Mouse (Mus musculus) midbrain, embryonic 13.5 days (tissue): Measurements from ENCODE around the gene Tnfsf15. TPM values are rescaled to one million over a fixed set of nuclear protein-coding genes. Genes with fewer than 3 reads are reported as not detected.

Experiments used
- ATAC-seq: fragments of 200-750 bp; cut with Nextera tagmentation; 2 replicates; pipeline ENCODE4 v1.8.0; 2017; ENCODE audit warnings: mild to moderate bottlenecking, moderate TSS enrichment, moderate library complexity
- H3K27ac ChIP-seq: fragments of 300-500 bp; sonication (generic); 2 replicates; pipeline ENCODE4 v1.5.1; 2015; ENCODE audit warnings: inconsistent platforms, mild to moderate bottlenecking, moderate library complexity
- H3K27me3 ChIP-seq: fragments of 300-500 bp; sonication (generic); 2 replicates; pipeline ENCODE4 v1.6.1; 2015; ENCODE audit warnings: mild to moderate bottlenecking, inconsistent platforms
- H3K36me3 ChIP-seq: fragments of 300-500 bp; sonication (generic); 2 replicates; pipeline ENCODE4 v1.6.1; 2015; ENCODE audit warnings: mild to moderate bottlenecking, inconsistent platforms
- H3K4me1 ChIP-seq: fragments of 300-500 bp; sonication (generic); replicated peaks from 2 replicates; pipeline ENCODE4 v1.6.1; 2015; ENCODE audit warnings: inconsistent platforms
- H3K4me2 ChIP-seq: fragments of 300-500 bp; sonication (generic); replicated peaks from 2 replicates; pipeline ENCODE4 v1.6.1; 2015; ENCODE audit warnings: moderate library complexity, mild to moderate bottlenecking, inconsistent platforms
- H3K4me3 ChIP-seq: fragments of 300-500 bp; sonication (generic); replicated peaks from 2 replicates; pipeline ENCODE4 v1.5.1; 2015; ENCODE audit warnings: mild to moderate bottlenecking, inconsistent platforms
- H3K9ac ChIP-seq: fragments of 300-500 bp; sonication (generic); replicated peaks from 2 replicates; pipeline ENCODE4 v1.6.1; 2015; ENCODE audit warnings: mild to moderate bottlenecking, inconsistent platforms
- H3K9me3 ChIP-seq: fragments of 300-500 bp; sonication (generic); 2 replicates; pipeline ENCODE4 v1.6.1; 2016; ENCODE audit warnings: mild to moderate bottlenecking, inconsistent platforms
- WGBS: fragments of 180-500 bp; shearing (Covaris S2); methylation state at CpG from one replicate; pipeline ENCODE4 v1.1.7; 2015; 5-methylcytosine and 5-hydroxymethylcytosine counted together
- polyA plus RNA-seq: library from polyadenylated mRNA; unstranded; fragments of >200 nt; fragmentation: Nextera tagmentation; extraction: Ambion mirVana; gene quantifications from 2 replicates; pipeline ENCODE4 v1.2.1, GENCODE M21; 2015

Tnfsf15 gene
- polyA plus RNA-seq, 1 experiment from 2014 or later: not detected

DNA sequence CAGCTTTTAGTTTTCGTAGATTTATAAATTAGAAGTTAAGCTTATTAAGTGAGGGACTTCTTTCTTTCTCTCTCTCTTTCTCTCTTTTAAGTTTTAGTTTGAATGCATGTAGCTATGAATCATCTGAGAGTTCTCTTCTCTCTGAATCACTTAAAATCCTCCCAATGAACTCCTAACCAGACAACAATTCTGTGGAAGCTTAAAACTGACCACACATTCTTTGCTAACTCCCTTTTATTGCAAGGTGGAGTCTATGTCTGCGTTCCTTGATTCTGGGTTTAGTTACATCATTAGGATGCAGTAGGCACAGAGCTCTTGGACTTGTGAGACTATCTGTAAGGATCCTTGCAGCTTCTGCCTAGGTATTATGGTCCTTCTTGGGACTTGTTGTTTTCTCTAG, 41.2 kb downstream of the Tnfsf15 start:
- ATAC-seq: no peak
- 92% methylated on average over 2 of the region's 2 CpGs for WGBS
- H3K4me1 ChIP-seq: no peaks in the 10 kb centered on the region

DNA sequence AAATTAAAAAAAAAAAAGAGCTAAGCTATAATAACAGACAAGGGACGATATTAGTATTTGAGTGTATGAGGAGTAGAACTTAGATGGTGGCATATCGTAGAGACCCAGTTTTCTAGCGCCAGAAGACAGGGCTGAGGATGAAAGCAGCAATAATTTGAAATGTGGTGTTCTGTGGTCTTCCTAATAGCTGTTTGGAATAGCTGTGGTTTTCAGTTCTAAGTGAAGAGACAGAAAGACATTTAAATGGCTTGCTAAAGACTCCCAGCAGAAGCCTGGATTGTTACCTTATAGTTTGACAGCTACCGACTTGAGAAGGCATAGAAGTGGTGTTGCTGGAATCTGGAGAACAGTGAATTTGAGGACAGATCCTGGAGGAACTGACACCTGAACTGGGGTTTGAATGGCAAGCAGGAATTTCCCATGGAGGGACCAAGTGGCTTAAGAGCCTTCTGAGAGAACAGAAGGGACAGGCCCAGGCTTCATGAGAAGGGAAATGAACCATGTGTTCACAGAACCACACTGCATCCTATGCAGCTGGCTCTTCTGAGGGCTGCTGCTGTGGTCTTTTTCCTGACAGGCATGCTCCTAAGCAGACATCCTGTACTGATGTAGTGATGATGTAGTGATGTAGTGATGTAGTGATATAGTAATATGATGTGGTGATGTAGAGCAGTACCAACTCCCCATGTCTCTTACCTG, 42.8 kb downstream of the Tnfsf15 start:
- Histone ChIP-seq H3K27ac (no peak overlapping the region), H3K27me3 (no peaks in the 10 kb centered on the region), H3K9ac (no peak overlapping the region), H3K4me2 (no peak overlapping the region), H3K4me1 (no peaks in the 10 kb centered on the region), H3K4me3 (no peak overlapping the region), H3K9me3 (no peaks in the 10 kb centered on the region), H3K36me3 (no peaks in the 10 kb centered on the region)
- WGBS: 95% methylated on average over 4 of the region's 4 CpGs
- ATAC-seq: no peak

More for the DNA sequence above, 41.2 kb downstream of the Tnfsf15 start:
- H3K4me3 ChIP-seq: no peak overlapping the region
- no peak overlapping the region for H3K9ac ChIP-seq
- H3K27me3 ChIP-seq: no peaks in the 10 kb centered on the region
- H3K36me3 ChIP-seq: no peaks in the 10 kb centered on the region
- H3K9me3 ChIP-seq: no peaks in the 10 kb centered on the region
- no peak overlapping the region for H3K4me2 ChIP-seq
- no peak overlapping the region for H3K27ac ChIP-seq

- no peaks in the 10 kb centered on the region for H3K36me3 ChIP-seq
- no peak overlapping the region for H3K4me2 ChIP-seq
- H3K9me3 ChIP-seq: no peaks in the 10 kb centered on the region
- H3K27ac ChIP-seq: no peak overlapping the region
- no peaks in the 10 kb centered on the region for H3K4me1 ChIP-seq
- H3K9ac ChIP-seq: no peak overlapping the region
- 61% methylated on average over 3 of the region's 3 CpGs for WGBS
- H3K4me3 ChIP-seq: no peak overlapping the region
- no peak for ATAC-seq
- H3K27me3 ChIP-seq: no peaks in the 10 kb centered on the region
Measured at GRCm38 (mm10) chr4:63699749-63700148, 45.2 kb downstream of the Tnfsf15 start.

GRCm38 (mm10) chr4:63696921-63697320, 48.0 kb downstream of the Tnfsf15 start:
- H3K4me1 ChIP-seq: no peaks in the 10 kb centered on the region
- ATAC-seq: no peak
- H3K36me3 ChIP-seq: no peaks in the 10 kb centered on the region
- no peaks in the 10 kb centered on the region for H3K27me3 ChIP-seq
- no peak overlapping the region for H3K27ac ChIP-seq
- WGBS: 89% methylated on average over 4 of the region's 4 CpGs
- H3K9me3 ChIP-seq: no peaks in the 10 kb centered on the region
- no peak overlapping the region for H3K9ac ChIP-seq
- H3K4me3 ChIP-seq: no peak overlapping the region
- H3K4me2 ChIP-seq: no peak overlapping the region

- no peaks in the 10 kb centered on the region for H3K4me1 ChIP-seq
- H3K9me3 ChIP-seq: no peaks in the 10 kb centered on the region
- no peak overlapping the region for H3K9ac ChIP-seq
- no peak for ATAC-seq
- H3K36me3 ChIP-seq: no peaks in the 10 kb centered on the region
- no peaks in the 10 kb centered on the region for H3K27me3 ChIP-seq
- H3K27ac ChIP-seq: no peak overlapping the region
- H3K4me3 ChIP-seq: no peak overlapping the region
- no peak overlapping the region for H3K4me2 ChIP-seq
Measured at GRCm38 (mm10) chr4:63692351-63692750, 52.6 kb downstream of the Tnfsf15 start.

DNA sequence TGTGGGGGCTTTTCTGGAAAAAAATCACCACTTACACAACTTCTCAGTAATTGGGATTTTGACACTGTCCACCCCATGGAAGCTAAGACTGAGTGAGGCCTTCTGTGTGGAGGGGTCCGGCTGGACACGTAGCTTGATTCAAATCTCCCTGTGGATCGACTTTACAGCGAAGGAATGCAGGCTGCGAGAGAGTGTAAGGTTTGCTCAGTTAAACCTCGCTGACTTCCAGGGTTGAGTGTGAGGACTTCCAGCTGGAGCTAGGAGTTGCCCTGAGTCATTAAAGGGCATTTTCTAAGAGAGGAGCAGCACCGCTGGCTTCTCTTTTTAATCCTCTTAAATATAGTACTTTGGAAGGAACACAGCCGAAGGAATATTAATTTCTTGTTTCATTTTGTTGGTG, 57.5 kb downstream of the Tnfsf15 start:
- H3K4me1 ChIP-seq: no peaks in the 10 kb centered on the region
- no peak for ATAC-seq
- no peak overlapping the region for H3K4me2 ChIP-seq
- WGBS: 71% methylated on average over 8 of the region's 8 CpGs
- H3K36me3 ChIP-seq: no peaks in the 10 kb centered on the region
- H3K9ac ChIP-seq: no peak overlapping the region
- H3K27ac ChIP-seq: no peak overlapping the region
- H3K4me3 ChIP-seq: no peak overlapping the region
- H3K27me3 ChIP-seq: no peaks in the 10 kb centered on the region
- no peaks in the 10 kb centered on the region for H3K9me3 ChIP-seq

DNA sequence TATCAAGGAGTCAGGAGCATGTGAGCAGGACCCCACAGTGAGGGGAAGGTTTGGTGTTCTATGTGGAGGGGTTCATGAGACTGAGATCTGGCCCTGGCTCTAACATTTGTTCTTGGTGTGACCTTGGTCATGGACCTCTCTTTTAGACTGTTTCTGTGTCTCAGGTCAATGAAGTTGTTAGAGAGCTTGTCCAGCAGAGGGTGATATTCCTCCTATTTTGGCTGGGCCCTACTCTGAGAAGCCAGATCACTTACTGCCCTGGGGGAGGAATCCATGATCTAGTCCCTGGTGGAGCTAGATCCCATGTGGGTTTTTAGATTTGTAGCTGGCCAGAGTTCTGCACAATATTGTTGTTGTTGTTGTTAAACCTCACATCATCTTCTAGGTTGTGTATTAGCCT, 58.8 kb downstream of the Tnfsf15 start:
- no peaks in the 10 kb centered on the region for H3K9me3 ChIP-seq
- no peak overlapping the region for H3K4me3 ChIP-seq
- H3K36me3 ChIP-seq: no peaks in the 10 kb centered on the region
- H3K27me3 ChIP-seq: no peaks in the 10 kb centered on the region
- no peak overlapping the region for H3K9ac ChIP-seq
- no peaks in the 10 kb centered on the region for H3K4me1 ChIP-seq
- no peak overlapping the region for H3K4me2 ChIP-seq
- ATAC-seq: no peak
- no peak overlapping the region for H3K27ac ChIP-seq

DNA sequence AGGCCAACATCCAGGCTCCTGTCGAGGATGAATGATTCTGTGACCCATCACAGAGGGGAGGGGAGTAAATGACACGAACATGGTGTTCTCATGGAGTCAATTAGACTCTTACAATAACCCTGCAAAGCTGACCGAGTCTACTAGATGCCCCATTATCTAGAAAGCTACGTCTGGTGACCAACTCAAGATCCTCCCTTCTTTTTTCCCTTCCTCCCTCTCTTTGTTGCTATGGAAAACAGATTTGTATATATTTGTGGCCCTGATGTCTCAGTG, 59.7 kb downstream of the Tnfsf15 start:
- H3K27ac ChIP-seq: no peak overlapping the region
- H3K36me3 ChIP-seq: no peaks in the 10 kb centered on the region
- H3K4me3 ChIP-seq: no peak overlapping the region
- no peaks in the 10 kb centered on the region for H3K4me1 ChIP-seq
- H3K27me3 ChIP-seq: no peaks in the 10 kb centered on the region
- no peak overlapping the region for H3K4me2 ChIP-seq
- WGBS: 49% methylated on average over 4 of the region's 4 CpGs
- H3K9ac ChIP-seq: no peak overlapping the region
- no peaks in the 10 kb centered on the region for H3K9me3 ChIP-seq
- ATAC-seq: no peak

DNA sequence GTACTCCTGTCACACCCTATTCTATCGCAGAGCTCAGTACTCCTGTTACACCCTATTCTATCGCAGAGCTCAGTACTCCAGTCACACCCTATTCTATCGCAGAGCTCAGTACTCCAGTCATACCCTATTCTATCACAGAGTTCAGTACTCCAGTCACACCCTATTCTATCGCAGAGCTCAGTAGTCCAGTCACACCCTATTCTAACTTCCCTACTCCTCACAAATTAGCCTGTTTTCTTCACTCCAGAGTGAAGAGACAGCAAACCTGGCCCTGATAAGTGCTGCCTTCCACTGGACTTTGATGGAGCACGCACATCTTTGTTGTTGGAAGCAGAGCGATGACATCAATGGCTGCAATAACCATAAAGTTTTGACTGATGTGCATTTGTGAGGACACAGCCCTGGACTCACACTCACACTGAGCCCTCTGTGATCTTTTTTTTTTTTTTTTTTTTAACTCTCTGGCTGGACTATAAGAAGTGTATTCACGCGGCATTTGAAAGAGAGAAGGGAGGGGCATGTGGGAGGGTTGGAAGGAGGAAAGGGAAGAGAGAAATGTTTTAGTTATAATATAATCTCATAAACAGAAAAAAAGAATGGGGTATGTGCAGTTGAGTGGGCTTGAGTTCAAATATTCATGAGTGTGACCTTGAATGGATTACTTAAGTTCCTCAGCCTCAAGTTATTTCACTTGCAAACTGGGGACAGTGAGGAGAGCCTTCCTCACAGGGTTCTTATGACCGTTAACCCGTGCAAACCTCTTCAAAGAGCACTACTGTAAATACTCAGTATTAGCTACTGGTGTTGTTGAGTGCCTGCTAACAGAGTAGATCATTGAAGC, 60.3 kb downstream of the Tnfsf15 start:
- Histone ChIP-seq H3K4me1 (no peaks in the 10 kb centered on the region), H3K27ac (no peak overlapping the region), H3K4me2 (no peak overlapping the region), H3K9me3 (no peaks in the 10 kb centered on the region), H3K9ac (no peak overlapping the region), H3K27me3 (no peaks in the 10 kb centered on the region), H3K4me3 (no peak overlapping the region), H3K36me3 (no peaks in the 10 kb centered on the region)
- 84% methylated on average over 10 of the region's 10 CpGs for whole genome bisulfite sequencing
- no peak for ATAC-seq

- WGBS: 94% methylated on average over 6 of the region's 6 CpGs
- no peaks in the 10 kb centered on the region for H3K36me3 ChIP-seq
- H3K27ac ChIP-seq: no peak overlapping the region
- no peak for ATAC-seq
- H3K4me1 ChIP-seq: no peaks in the 10 kb centered on the region
- H3K9me3 ChIP-seq: no peaks in the 10 kb centered on the region
- H3K9ac ChIP-seq: no peak overlapping the region
- no peaks in the 10 kb centered on the region for H3K27me3 ChIP-seq
- no peak overlapping the region for H3K4me2 ChIP-seq
- H3K4me3 ChIP-seq: no peak overlapping the region
Measured at GRCm38 (mm10) chr4:63683716-63684115, 61.2 kb downstream of the Tnfsf15 start.

- Histone ChIP-seq H3K27me3 (no peaks in the 10 kb centered on the region), H3K36me3 (no peaks in the 10 kb centered on the region), H3K4me1 (no peaks in the 10 kb centered on the region), H3K4me3 (no peak overlapping the region), H3K4me2 (no peak overlapping the region), H3K9ac (no peak overlapping the region), H3K9me3 (no peaks in the 10 kb centered on the region), H3K27ac (no peak overlapping the region)
- ATAC-seq: no peak
- 86% methylated on average over 11 of the region's 11 CpGs for WGBS
Measured at GRCm38 (mm10) chr4:63683056-63683455, 61.9 kb downstream of the Tnfsf15 start.

DNA sequence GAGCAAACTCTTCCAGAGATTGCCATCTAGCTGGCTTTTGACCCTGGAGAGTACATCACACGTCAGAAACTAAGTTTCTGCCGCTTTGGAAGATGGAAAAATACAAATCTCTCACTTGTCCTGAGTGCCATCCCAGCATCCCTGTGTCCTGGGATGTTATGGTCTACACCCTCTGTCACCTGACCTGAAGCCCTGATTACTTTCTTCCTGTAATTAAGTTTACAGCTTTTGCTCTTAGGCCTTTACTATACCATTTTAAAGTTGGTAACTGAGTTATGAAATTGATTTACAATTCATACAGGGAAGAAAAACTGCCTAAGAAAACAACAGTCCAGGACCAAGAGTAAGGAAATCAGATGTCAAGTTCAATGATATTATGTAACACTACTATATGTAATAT, 62.5 kb downstream of the Tnfsf15 start:
- Histone ChIP-seq H3K27me3 (no peaks in the 10 kb centered on the region), H3K9me3 (no peaks in the 10 kb centered on the region), H3K4me3 (no peak overlapping the region), H3K9ac (no peak overlapping the region), H3K4me2 (no peak overlapping the region), H3K4me1 (no peaks in the 10 kb centered on the region), H3K36me3 (no peaks in the 10 kb centered on the region), H3K27ac (no peak overlapping the region)
- no peak for ATAC-seq
- 74% methylated on average over 2 of the region's 2 CpGs for WGBS

DNA sequence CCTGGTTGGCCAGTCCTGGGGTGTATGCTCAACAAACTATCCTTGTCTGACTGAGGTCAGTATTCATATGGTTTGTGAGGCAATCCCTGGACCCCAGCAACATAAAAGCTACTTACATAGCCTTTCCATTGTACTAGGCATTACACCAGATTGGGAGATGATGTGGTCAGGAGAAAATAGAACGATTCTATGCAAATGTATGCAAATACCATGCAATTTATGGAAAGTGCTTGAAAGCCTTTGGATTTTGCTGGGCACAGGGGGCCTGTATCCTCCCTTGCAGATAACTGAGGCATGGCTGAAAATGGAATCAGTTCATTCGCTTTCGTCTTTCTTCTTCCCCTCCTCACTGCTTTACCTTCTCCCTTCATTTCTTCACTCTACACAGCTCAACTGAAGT, 63.4 kb downstream of the Tnfsf15 start:
- no peak overlapping the region for H3K4me2 ChIP-seq
- H3K4me1 ChIP-seq: no peaks in the 10 kb centered on the region
- H3K9ac ChIP-seq: no peak overlapping the region
- H3K9me3 ChIP-seq: no peaks in the 10 kb centered on the region
- H3K36me3 ChIP-seq: no peaks in the 10 kb centered on the region
- 63% methylated on average over 3 of the region's 3 CpGs for WGBS
- peak; percentile 37; the same call in 1 of the 2 replicates for ATAC-seq
- no peak overlapping the region for H3K4me3 ChIP-seq
- no peak overlapping the region for H3K27ac ChIP-seq
- no peaks in the 10 kb centered on the region for H3K27me3 ChIP-seq
